Mouse (Mus musculus) bone marrow macrophage, adult 2 months (primary cell): ENCODE results near the gene Ttll5. TPM values are rescaled to one million over a fixed set of nuclear protein-coding genes. Genes with fewer than 3 reads are reported as not detected.

Experiments used
- H3K27ac ChIP-seq: 2 replicates; pipeline ENCODE4 v1.5.1; 2012; ENCODE audit warnings: low read depth, low read length; ENCODE audit not compliant: insufficient read depth
- H3K4me1 ChIP-seq: 2 replicates; pipeline ENCODE4 v1.6.1; 2012; ENCODE audit warnings: low read length; ENCODE audit not compliant: control insufficient read depth, insufficient read depth
- H3K4me3 ChIP-seq: 2 replicates; pipeline ENCODE4 v1.5.1; 2012; ENCODE audit warnings: mild to moderate bottlenecking, low read length, moderate library complexity; ENCODE audit not compliant: insufficient read depth
- CTCF ChIP-seq: IDR thresholded peaks from 2 replicates; pipeline ENCODE4 v1.5.1; 2012; ENCODE audit warnings: low read depth, mild to moderate bottlenecking, low read length, moderate library complexity
- POLR2A ChIP-seq: IDR thresholded peaks from 2 replicates; pipeline ENCODE4 v1.6.1; 2012; ENCODE audit warnings: mild to moderate bottlenecking, low read depth, low read length, borderline replicate concordance
- polyA plus RNA-seq: library from polyadenylated mRNA; stranded (reverse); fragments of >200 nt; gene quantifications from 2 replicates; pipeline ENCODE4 v1.2.4, GENCODE M21; 2012; ENCODE audit not compliant: missing spikeins, insufficient read depth, insufficient read length

Gene Ttll5
- polyA plus RNA-seq, 1 experiment: 7.7 TPM

- TF ChIP-seq CTCF: no peak
- Histone ChIP-seq H3K27ac (no peak overlapping the region), H3K4me3 (no peak overlapping the region), H3K4me1 (no peaks in the 10 kb centered on the region)
Measured at GRCm38 (mm10) chr12:86055306-86055705, 230.8 kb downstream of the Ttll5 start.

- Histone ChIP-seq H3K4me1 (no peaks in the 10 kb centered on the region), H3K27ac (no peak overlapping the region), H3K4me3 (no peak overlapping the region)
- no peak for TF ChIP-seq CTCF
- TF ChIP-seq POLR2A: no peak
Measured at GRCm38 (mm10) chr12:86056976-86057375, 232.5 kb downstream of the Ttll5 start.

- H3K4me1 ChIP-seq: no peaks in the 10 kb centered on the region
- H3K4me3 ChIP-seq: no peak overlapping the region
- TF ChIP-seq CTCF: no peak
Measured at GRCm38 (mm10) chr12:86057516-86057915, 233.1 kb downstream of the Ttll5 start.

GRCm38 (mm10) chr12:86059341-86059740 is 234.9 kb downstream of the Ttll5 start:
- Histone ChIP-seq H3K4me3 (no peak overlapping the region), H3K27ac (no peak overlapping the region), H3K4me1 (no peaks in the 10 kb centered on the region)
- TF ChIP-seq CTCF (no peak), POLR2A (no peak)

More at GRCm38 (mm10) chr12:86057516-86057915, 233.1 kb downstream of the Ttll5 start:
- no peak overlapping the region for H3K27ac ChIP-seq

GRCm38 (mm10) chr12:86064796-86065195 is 240.3 kb downstream of the Ttll5 start:
- TF ChIP-seq POLR2A (no peak), CTCF (no peak)
- no peak overlapping the region for H3K4me3 ChIP-seq
- no peak overlapping the region for H3K27ac ChIP-seq
- no peaks in the 10 kb centered on the region for H3K4me1 ChIP-seq

- H3K4me1 ChIP-seq: no peaks in the 10 kb centered on the region
- H3K27ac ChIP-seq: no peak overlapping the region
- H3K4me3 ChIP-seq: no peak overlapping the region
- no peak for TF ChIP-seq POLR2A
- no peak for TF ChIP-seq CTCF
Measured at GRCm38 (mm10) chr12:86071432-86071831, 247.0 kb downstream of the Ttll5 start.

GRCm38 (mm10) chr12:86074681-86075080 is 250.2 kb downstream of the Ttll5 start:
- Histone ChIP-seq H3K4me1 (no peaks in the 10 kb centered on the region), H3K4me3 (no peak overlapping the region), H3K27ac (no peak overlapping the region)
- TF ChIP-seq CTCF (no peak), POLR2A (no peak)

- H3K27ac ChIP-seq: no peak overlapping the region
- TF ChIP-seq CTCF: no peak
- TF ChIP-seq POLR2A: no peak
- H3K4me3 ChIP-seq: no peak overlapping the region
- no peaks in the 10 kb centered on the region for H3K4me1 ChIP-seq
Measured at GRCm38 (mm10) chr12:86075358-86075757, 250.9 kb downstream of the Ttll5 start.

- no peak overlapping the region for H3K4me3 ChIP-seq
- no peak overlapping the region for H3K27ac ChIP-seq
- no peaks in the 10 kb centered on the region for H3K4me1 ChIP-seq
- TF ChIP-seq CTCF (no peak), POLR2A (no peak)
Measured at GRCm38 (mm10) chr12:86076321-86076901, 252.0 kb downstream of the Ttll5 start.

GRCm38 (mm10) chr12:86077322-86077721 is 252.9 kb downstream of the Ttll5 start:
- H3K4me1 ChIP-seq: no peaks in the 10 kb centered on the region
- TF ChIP-seq CTCF (no peak), POLR2A (no peak)
- H3K4me3 ChIP-seq: no peak overlapping the region
- no peak overlapping the region for H3K27ac ChIP-seq

- Histone ChIP-seq H3K4me3 (no peak overlapping the region), H3K27ac (no peak overlapping the region), H3K4me1 (no peaks in the 10 kb centered on the region)
- no peak for TF ChIP-seq CTCF
- TF ChIP-seq POLR2A: no peak
Measured at GRCm38 (mm10) chr12:86077736-86078135, 253.3 kb downstream of the Ttll5 start.

GRCm38 (mm10) chr12:86078176-86078552 is 253.7 kb downstream of the Ttll5 start:
- H3K27ac ChIP-seq: no peak overlapping the region
- peaks cover 2% of the 10 kb centered on the region for H3K4me1 ChIP-seq
- no peak for TF ChIP-seq CTCF
- no peak for TF ChIP-seq POLR2A
- no peak overlapping the region for H3K4me3 ChIP-seq
